Mouse (Mus musculus): ENCODE measurements around the gene Col24a1. TPM values are rescaled to one million over a fixed set of nuclear protein-coding genes. Genes with fewer than 3 reads are reported as not detected.

The Col24a1 gene
- total RNA-seq (2021) = 1 to 10 TPM; 5.3 to 5.5 TPM
- long read RNA-seq, experiment 1, partial matches to known transcripts = 1 of 1 reads
- long read RNA-seq, experiment 1, other reads (novel, unspliced or antisense) = 0 of 1 reads
- long read RNA-seq, experiment 2, partial matches to known transcripts = 0 of 1 reads
- long read RNA-seq, experiment 2, other reads (novel, unspliced or antisense) = 1 of 1 reads

GRCm38 (mm10) chr3:145292337-145293134 is at the start of gene Col24a1:
Col24a1 (plus strand) TSS chr3:145292472.
- DNase-seq (ENCODE audit: low spot score in 2 of 2) = peak in 1 of 2 experiments; percentile 37
- intact Hi-C loops (cut with DNase I) = no loop called here

- intact Hi-C loops (cut with DNase I) = no loop called here
- DNase-seq (ENCODE audit: low spot score in 2 of 2) = no peak
These were observed 44.2 kb upstream of the Col24a1 start for GRCm38 (mm10) chr3:145248040-145248439.

GRCm38 (mm10) chr3:145253066-145253465 is 39.2 kb upstream of the Col24a1 start:
- DNase-seq (ENCODE audit: low spot score in 2 of 2) = no peak
- intact Hi-C loops (cut with DNase I) = no loop called here

- DNase-seq (ENCODE audit: low spot score in 2 of 2) = no peak
- intact Hi-C loops (cut with DNase I) = no loop called here
These were observed 37.4 kb upstream of the Col24a1 start for GRCm38 (mm10) chr3:145254764-145255396.

- no peak for DNase-seq (ENCODE audit: low spot score in 2 of 2)
- intact Hi-C loops (cut with DNase I) = no loop called here
These were observed 35.6 kb upstream of the Col24a1 start for GRCm38 (mm10) chr3:145256647-145257046.

- DNase-seq (ENCODE audit: low spot score in 2 of 2) = no peak
- intact Hi-C loops (cut with DNase I) = no loop called here
These were observed 32.6 kb upstream of the Col24a1 start for GRCm38 (mm10) chr3:145259678-145260077.

- intact Hi-C loops (cut with DNase I) = no loop called here
These were observed 29.1 kb upstream of the Col24a1 start for GRCm38 (mm10) chr3:145263131-145263530.

GRCm38 (mm10) chr3:145268066-145268465 is 24.2 kb upstream of the Col24a1 start:
- no peak for DNase-seq (ENCODE audit: low spot score in 2 of 2)
- intact Hi-C loops (cut with DNase I) = no loop called here

More at GRCm38 (mm10) chr3:145263131-145263530, 29.1 kb upstream of the Col24a1 start:
- no peak for DNase-seq (ENCODE audit: low spot score in 2 of 2)

- intact Hi-C loops (cut with DNase I) = no loop called here
These were observed 18.1 kb upstream of the Col24a1 start for GRCm38 (mm10) chr3:145274191-145274590.

GRCm38 (mm10) chr3:145293207-145293606 is 935 bp downstream of the Col24a1 start:
- DNase-seq (ENCODE audit: low spot score in 2 of 2) = no peak
- intact Hi-C loops (cut with DNase I) = no loop called here

More at GRCm38 (mm10) chr3:145274191-145274590, 18.1 kb upstream of the Col24a1 start:
- no peak for DNase-seq (ENCODE audit: low spot score in 2 of 2)

- DNase-seq (ENCODE audit: low spot score in 2 of 2) = no peak
- intact Hi-C loops (cut with DNase I) = no loop called here
These were observed 1.5 kb downstream of the Col24a1 start for GRCm38 (mm10) chr3:145293623-145294307.

- no peak for DNase-seq (ENCODE audit: low spot score in 2 of 2)
- intact Hi-C loops (cut with DNase I) = no loop called here
These were observed 7.8 kb downstream of the Col24a1 start for GRCm38 (mm10) chr3:145299980-145300591.

GRCm38 (mm10) chr3:145305311-145305710 is 13.0 kb downstream of the Col24a1 start:
- intact Hi-C loops (cut with DNase I) = no loop called here
- no peak for DNase-seq (ENCODE audit: low spot score in 2 of 2)

- intact Hi-C loops (cut with DNase I) = no loop called here
- DNase-seq (ENCODE audit: low spot score in 2 of 2) = peak in 1 of 2 experiments; percentile 22
These were observed 14.9 kb downstream of the Col24a1 start for GRCm38 (mm10) chr3:145307209-145307608.

- intact Hi-C loops (cut with DNase I) = no loop called here
- no peak for DNase-seq (ENCODE audit: low spot score in 2 of 2)
These were observed 28.5 kb downstream of the Col24a1 start for GRCm38 (mm10) chr3:145320587-145321274.

- DNase-seq (ENCODE audit: low spot score in 2 of 2) = no peak
- intact Hi-C loops (cut with DNase I) = no loop called here
These were observed 33.1 kb downstream of the Col24a1 start for GRCm38 (mm10) chr3:145325402-145325801.

- no peak for DNase-seq (ENCODE audit: low spot score in 2 of 2)
- intact Hi-C loops (cut with DNase I) = no loop called here
These were observed 39.4 kb downstream of the Col24a1 start for GRCm38 (mm10) chr3:145331642-145332041.

GRCm38 (mm10) chr3:145334046-145334445 is 41.8 kb downstream of the Col24a1 start:
- no peak for DNase-seq (ENCODE audit: low spot score in 2 of 2)
- intact Hi-C loops (cut with DNase I) = no loop called here

- DNase-seq (ENCODE audit: low spot score in 2 of 2) = no peak
- intact Hi-C loops (cut with DNase I) = no loop called here
These were observed 44.9 kb downstream of the Col24a1 start for GRCm38 (mm10) chr3:145337161-145337560.
